Mouse (Mus musculus) embryo, embryonic 11.5 days (tissue): ENCODE results near the gene Gng2.
"Not testable (repeated sequence)": the region's sequence is repeated elsewhere in the genome, so short reads cannot be mapped to it uniquely, and the experiment has no call there.

Experiments used
- DNase-seq: peaks from one replicate; pipeline ENCODE4 v3.0.0-alpha.2; 2012; ENCODE audit warnings: low read depth, low spot score

The Gng2 gene

DNA sequence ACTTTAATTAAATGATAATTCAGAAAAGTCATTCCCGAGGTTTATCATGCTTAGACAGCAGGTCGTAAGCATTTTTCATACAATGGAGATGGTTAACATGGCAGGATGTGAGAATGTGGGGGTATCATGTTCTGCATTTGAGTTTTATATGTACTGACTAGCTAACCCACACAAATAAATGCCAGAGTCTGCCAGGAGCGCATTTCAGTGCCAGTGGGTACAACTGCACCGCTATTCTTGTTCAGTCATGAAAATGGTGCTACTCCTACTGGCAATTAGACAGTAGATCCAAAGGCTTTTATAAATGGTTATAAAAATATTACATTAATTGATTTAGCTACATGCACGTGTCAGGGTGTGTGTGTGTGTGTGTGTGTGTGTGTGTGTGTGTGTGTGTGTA lies 38.9 kb downstream of the Gng2 start:
- no peak for DNase-seq

DNA sequence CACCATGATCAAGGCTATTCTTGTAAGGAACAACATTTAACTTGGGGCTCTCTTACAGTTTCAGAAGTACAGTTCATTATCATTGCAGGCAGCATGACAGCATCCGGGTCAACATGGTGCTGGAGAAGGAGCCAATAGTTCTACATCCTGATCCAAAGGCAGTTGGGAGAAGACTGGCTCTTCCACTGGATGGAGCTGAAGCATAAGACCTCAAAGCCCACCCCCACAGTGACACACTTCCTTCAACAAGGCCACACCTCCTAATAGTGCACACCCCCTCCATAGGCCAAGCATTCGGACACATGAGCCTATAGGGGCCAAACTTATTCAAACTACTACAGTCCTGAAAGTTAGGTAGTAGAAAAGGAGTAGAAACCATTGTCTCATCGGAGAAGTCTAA lies 42.3 kb downstream of the Gng2 start:
- no peak for DNase-seq

DNA sequence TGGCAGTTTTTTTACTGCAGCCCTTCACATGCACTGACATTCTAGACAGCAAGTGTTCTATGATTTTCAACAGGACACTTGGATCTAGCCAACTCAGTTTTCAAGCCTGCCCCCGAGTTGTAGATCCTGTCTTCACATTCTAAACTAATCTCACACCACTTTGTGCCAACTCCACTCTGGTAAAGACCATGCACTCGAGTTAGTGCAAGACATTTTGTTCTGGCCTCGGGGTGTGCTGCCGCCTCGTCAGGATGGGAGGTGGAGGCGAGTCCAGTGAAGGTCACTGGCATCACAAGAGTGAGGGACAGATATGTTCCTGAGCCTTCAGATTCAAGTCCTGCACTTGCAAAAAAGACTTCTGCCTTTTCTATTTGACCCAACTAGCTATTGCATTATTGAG lies 44.1 kb downstream of the Gng2 start:
- no peak for DNase-seq

DNA sequence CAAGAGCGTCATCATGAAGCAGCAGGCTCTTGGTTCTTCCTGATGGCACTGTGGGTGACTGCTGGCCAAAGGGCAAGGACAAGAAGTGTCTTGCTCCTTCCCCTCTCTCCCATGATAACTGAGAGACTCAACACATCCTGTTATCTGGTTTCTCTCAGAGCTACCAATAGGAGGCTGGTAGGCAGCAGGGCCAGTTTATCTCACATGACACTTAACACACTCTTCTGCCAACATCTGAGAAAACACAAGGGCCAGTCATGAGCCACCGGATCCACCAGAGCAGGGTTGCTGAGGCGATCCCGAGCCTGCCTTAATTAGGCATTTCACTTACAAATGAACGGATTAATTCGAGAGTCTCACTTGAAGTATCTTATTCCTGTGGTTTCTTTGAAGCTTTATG lies 49.5 kb downstream of the Gng2 start:
- no peak for DNase-seq

DNA sequence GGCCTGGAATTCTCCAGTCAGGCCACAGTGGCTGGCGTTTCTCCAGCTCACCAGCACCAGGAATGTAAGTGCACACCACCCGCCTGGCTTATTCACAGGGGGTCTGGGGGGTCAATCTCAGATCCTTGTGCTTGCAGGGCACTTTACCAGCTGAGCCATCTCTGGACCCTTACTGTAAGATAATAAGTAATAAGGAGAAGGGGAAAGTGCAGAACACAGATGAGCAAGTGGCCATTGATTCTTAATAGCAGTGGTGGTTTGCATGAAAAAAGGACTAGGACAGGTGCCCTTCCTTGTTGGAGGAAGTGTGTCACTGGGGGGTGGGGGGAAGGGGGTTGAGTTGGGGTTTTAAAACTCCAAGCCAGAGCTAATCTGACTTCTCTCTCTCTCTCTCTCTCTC lies 50.3 kb downstream of the Gng2 start:
- DNase-seq = no peak

DNA sequence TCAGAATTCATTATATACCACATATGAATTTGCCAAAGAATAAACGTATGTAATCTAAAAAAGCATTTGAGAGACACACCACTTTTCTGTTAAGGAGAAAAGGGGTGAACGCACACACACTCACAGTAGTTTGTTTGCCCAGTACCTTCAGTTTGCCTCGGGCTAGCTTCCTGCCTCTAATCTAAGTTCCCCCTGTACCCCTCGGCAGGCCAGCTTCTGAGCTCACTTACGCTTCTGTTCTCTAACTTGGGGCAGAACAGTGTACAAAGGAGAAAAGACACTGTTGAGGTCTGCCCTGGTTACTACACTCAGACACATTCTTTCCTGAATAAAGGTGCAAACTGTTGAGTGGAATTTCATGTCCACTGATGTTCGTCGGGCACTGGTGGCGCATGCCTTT lies 51.1 kb downstream of the Gng2 start:
- no peak for DNase-seq

DNA sequence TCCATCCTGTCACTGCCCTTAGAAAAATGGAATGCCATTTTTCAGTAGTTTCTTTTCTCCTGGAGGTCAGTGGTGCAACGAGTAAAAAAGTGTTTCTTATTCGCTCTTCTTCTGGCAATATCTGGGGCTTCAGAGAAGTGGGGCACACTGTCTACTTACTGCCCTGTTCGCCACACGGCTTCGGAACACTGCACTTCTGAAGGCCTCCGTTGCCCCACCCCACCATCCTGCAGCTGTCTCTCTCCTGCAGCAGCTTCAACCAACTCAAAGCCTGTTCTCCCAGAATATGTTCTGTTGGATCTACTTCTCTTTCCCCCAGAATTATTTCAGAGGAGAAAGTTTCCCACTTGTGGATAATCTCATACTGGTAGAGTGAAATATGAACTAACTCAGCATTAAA lies 52.3 kb downstream of the Gng2 start:
- DNase-seq = no peak

DNA sequence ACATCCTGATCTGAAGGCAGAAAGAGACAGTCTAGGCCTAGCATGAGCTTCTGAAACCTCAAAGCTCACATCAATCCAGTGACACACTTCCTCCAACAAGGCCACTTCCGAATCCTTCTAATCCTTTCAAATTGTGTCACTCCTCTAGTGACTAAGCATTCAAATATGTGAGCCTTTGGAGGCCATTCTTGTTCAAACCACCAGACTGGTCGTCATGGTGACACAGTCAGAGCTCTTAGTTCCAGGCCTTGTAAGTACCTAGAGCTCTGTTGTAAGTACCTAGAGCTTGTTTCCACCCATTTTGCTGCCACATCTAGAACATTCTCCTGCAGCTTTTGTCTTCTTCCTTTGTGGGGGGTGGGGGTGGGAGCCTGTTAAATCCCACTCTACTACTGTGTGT lies 53.3 kb downstream of the Gng2 start:
- DNase-seq = no peak

DNA sequence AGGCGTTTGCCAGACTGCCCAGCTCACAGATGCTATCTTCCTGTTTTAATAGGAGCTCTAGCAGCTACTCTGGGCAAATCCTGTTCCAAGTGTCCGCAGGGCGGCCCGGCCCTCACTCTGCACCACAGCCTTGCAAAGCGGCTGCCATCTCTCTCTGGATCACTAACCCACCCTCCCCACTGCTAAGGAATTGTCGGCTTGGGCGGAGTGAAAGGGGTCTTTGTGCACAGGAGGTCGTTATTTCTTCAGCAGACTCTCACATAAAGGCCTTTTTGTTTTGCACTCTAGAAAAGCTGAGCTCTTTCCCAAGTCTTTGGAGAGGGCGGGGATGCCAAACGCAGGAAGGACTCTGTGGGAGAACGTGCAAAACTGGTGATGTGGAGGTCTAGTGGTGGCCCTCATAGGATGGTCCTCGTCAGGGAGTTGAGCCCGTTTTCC lies 57.2 kb downstream of the Gng2 start:
- peak; percentile 32 for DNase-seq

DNA sequence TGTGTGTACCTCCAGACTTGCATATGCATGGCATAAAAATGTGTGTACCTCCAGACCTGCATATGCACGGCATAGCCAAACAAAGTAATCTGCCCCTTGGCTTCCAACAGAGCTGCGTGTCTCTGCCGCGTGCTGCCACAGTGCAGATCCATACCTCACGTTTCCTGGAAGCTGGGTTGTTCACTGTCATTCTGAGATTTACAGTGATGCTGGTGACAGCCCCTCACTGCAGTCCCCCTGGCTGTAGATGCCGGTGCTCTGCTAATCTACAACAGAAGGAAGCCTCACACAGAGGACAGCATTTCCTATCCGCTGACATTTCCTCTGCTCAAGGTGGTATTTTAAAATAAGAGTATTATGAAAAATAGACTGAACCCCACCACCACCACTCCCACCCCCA lies 57.6 kb downstream of the Gng2 start:
- no peak for DNase-seq

DNA sequence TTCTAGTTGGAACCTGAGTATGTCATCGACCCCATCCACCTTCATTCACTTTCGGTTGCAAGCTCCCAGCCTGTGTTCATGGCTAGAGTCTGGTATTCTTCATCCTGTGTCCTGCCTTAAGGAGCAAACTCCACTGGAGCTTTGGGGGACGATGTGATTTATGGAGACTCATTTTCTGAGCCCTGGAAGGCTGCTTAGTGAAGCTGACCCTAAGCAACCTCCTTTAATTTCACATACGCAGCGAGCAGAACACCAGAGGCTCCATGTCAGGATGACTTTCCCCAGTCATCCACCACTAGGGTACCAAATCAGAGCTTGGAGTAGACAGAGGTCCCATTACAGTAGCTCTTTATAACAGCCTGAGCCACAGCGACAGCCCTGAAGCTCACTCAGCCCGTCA lies 59.9 kb downstream of the Gng2 start:
- DNase-seq = no peak

DNA sequence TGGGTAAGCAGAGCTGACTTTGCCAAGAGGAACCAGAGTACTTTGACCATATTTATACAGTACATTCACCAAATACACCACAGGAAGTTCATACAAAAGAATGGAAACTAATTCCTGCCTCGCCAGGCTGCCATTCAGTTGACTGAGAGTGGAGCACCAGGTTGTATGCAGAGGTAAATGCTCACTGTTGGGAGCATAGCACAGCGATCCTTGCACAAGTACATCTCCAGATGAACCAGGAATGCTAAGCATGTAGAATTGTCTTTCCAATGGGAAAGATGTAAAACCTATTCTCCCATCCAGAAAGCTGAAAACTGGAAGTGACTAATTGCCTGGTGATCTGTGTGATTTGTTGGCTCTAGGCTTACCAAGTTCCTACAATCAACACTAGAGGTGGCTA lies 61.1 kb downstream of the Gng2 start:
- no peak for DNase-seq

DNA sequence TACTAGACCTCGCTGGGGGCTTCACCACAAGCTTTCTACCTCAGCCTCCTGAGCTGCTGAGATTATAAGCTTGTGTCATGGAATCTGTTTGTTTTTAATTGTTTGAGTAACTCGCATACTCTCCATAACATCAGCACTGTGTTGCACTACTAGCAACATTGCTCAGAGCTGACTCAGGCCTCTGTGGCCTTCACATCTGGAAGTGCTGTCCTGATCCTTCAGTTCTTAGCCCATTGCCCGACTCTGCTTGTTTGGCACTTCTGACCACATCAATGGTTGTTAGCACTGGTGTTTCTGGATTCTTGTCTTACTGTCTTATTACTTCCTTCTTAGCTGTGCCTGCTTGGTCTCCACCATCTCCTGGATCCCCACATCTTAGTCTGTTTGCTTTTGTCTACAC lies 64.5 kb downstream of the Gng2 start:
- no peak for DNase-seq

DNA sequence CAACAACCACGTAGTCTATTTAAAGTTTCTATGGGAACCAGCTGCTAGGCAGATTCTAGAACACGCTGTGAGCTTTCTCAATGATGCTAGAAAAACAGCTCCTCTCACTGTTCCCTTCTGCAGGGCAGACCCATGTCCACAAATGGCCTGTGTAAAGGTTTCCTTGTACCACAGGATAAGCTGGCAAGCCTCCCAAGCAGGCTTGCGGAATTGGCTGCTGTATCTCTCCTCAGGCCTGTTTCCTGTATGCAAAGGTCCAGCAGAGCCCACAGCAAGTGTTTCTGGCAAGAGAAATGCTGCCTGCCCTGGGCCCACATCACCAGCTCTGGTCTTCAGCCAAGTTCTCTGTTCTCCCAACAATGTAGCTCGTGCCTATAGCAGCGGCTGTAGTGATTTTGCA lies 71.8 kb downstream of the Gng2 start:
- no peak for DNase-seq

DNA sequence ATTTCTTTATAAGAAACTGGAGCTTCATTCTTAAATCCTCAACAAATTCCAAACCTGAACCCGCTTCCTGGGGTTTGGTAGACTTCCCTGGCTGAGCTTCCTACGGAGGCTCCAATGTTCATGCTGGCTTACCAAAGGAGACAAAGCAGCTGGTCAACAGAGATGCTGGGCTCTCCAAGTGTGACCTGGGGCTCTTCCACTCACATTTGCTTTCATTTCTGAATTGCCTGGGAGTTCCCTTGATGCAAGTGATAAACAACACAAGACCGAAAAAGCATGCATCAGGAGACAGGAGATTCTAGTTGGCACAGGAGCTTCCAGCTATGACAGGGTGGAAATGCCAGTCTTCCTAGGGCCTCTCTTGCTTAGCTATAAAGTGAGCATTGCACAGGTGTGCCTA lies 72.6 kb downstream of the Gng2 start:
- no peak for DNase-seq

DNA sequence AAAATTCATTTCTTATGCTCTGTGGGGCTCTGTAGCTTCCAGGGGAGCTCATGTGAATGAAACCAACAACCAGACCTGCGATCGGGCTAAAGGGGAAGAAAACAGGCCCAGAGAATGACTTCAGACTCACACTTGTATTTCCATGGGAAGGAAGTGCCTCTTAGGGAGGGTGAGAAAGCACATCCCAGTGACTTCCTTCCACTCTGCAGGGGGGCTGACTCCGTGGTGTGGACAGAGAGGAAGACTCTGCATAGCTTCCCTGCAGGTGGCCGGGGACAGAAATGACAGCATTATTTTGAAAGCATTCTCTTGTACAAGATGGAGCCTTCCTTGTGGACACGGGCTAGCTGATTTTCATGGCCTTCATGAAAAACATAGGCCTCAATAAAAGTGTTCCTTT lies 73.4 kb downstream of the Gng2 start:
- DNase-seq = no peak

DNA sequence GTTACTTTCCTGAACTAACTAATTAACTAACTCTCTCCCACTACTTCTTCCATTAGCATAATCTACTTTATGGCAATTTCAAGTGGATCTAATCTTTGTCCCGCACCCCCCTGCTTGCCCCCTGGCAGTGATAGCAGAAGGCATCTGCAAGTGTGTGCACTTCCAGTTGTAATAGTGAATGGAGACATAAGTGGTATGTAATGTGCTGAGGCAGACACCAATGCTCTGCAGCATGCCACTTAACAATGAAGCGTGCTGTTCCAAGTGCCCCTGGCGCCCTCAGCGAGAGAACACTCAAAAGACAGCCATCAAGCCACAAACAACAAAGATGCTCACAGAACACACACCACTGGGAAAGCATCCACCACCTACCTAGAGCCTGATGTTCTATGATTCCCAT lies 76.9 kb downstream of the Gng2 start:
- no peak for DNase-seq

DNA sequence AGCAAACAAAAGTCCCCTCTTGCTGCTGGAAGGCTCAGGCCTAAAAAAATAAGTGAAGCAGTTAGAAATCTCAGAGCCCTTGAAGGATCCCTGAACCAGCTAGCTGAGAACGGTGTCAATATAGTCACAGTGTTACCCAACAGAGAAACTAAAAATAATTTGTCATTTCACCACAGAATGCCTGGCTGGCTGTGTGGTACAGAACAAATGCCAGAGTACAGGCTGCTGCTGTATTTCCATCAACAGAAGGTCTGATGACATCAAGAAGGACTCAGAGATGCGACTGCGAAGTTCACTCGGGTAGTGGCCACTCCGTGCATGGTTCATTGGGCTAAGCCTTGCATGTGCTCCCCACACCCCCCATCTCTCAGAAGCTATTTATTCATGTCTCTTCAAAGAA lies 89.9 kb downstream of the Gng2 start:
- DNase-seq = no peak

DNA sequence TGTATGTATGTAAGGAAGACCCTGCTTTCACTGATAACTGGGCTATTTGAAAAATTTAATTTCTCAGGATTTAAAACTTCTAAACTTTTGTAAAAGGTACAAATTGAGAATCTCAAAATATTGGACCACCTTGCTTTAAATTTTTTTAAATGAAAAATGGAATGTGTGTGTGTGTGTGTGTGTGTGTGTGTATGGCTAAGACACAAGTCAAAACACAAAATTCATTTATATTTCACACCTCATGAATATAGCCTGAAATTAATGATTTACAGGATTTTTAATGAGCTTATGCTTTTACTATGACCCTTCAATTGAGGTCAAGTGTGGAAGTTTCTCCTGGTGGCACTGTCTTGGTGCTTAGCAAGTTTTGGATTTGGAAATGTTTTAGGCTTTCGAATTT lies 93.0 kb downstream of the Gng2 start:
- not testable (repeated sequence) for DNase-seq

DNA sequence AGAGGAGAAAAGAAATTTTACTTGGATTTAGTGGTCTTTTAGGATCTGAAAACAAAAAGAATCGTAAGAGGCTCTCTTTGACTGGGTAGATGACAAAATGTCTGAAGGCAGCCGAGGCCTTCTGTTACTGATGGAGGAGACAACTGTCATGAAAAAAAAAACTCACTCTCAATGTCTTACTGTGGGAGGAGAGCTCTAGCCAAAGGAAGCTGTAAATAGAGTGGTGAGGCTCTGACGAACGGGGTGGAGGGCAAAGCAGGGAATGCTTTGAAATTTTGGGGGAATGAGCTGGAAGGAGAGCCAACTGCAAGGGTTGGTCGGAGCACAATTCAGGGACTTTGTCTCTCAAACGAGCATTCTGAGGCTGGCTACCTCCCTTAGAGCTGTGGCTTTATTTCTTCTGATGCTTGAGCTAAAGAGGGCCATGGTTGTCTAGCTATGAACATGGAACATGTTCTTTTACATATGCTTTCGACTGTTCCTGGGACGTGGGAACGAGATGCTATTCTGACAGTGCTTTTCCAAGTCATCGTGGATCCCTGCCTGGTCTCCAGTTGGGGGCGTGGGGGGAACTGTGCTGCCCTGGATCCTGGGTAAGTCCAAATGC lies 103.1 kb downstream of the Gng2 start:
- DNase-seq = no peak

DNA sequence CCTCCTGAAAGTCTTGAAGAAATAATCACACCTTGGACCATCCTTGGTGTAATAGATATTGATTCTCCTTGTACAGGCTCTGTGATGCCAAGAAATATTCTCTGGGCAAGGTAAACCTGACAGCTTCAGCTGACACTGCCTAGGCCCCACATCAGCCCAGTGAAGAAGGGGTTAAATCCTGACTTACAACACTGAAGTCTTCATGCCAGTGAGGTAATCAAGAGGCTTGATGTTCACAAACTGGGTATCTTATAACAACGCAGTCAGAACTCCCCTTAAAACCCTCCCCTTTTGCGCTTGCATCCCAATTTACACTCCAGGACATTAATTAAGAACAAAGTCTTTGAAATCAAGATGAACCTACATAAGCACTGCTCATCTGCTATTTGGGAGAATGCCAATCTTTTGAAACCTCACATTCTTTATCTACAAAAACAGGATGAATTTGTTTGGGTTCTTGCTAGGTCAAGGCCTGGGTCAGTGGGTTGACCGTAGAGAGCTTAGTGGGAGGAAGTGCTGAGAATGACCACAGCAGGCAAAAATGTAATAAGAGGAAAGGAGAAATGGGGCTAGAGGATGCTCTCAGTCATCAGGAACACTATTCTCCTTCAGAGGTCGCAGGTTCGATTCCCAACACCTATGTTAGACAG lies 110.0 kb downstream of the Gng2 start:
- DNase-seq = no peak

DNA sequence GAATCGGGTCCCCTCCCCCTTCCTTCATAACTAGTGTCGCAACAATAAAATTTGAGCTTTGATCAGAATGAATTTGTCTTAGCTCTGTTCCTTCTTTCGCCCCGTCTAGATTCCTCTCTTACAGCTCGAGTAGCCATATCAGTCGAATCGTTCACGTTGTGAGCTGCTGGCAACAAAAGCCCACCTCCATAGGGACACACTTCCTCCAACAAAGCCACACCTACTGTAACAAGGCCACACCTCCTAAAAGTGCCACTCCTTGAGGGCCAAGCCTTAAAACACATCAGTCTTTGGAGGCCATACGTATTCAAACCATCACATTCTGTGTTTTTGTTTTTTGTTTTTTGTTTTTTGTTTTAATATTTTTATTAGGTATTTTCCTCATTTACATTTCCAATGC lies 112.3 kb downstream of the Gng2 start:
- not testable (repeated sequence) for DNase-seq

DNA sequence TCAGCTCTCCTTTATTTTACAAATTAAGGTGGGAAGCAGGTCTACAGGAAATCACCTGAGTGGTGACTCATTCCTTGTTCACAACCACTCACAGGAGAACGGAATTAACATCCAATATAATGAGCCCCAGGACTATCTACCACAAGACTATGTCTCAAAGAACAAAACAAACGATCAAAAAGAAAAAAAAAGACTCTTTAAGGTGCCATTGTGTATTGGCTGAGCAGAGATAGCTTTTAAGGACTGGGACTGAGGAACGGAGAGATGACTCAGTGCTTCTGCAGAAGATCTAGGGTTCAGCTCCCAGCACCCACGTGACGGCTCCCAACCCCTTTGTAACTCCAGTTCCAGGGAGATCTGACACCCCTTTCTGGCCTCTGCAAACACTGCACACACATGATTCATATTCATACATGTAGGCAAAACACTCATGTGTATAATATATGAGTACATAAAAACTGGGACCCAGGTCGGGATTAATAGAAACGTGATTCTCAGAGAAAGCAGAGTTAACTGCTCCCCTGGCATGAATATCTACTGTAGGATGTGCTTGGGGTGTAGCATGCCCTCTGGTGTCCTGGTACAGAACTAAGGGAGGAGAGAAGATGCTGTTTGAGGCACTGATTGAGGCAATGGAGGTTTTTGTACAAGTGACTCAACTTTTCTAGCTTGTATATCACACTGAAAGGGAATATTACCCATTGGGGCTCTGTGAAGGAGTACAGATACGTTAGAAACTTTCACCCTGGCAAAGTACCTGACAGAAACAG lies 115.9 kb downstream of the Gng2 start:
- no peak for DNase-seq
